11 mouse cellular contexts compared by ENCODE assay signal in the genomic region with DNA sequence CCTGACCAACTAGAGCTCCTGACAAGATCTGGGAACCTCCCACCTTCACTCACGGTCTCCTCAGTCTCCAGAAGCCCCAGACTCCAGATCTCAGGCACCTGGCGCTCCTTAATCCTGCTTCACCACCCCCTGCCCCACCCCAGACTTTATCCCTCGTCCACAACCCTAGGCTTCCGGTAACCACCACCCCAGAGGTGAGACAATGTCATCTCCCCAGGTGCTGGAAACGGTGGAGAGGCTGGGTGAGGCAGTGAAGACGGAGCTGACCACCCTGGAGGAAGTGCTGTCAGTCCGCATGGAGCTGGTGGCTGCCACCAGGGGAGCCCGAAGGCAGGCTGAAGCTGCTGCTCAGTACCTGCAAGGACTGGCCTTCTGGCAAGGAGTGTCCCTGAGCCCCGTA. TPM values are rescaled to one million over a fixed set of nuclear protein-coding genes. Genes with fewer than 3 reads are reported as not detected.
DNase-seq lines count a peak whose midpoint lies in the region; ATAC-seq and TF ChIP-seq lines count a peak whose summit lies in the region.
"Had no signal": no experiment of that assay in that cellular context is flagged by ENCODE, and none has a peak within 500 bp of the region (broad histone marks: within the 10 kb centered on the region; RNA-seq: fewer than 3 reads in every experiment).

No protein-coding gene starts in this region.

- peaks cover 9% of the 10 kb centered on the region for H3K4me1 ChIP-seq in kidney, embryonic 16.5 days (ENCODE audit: insufficient read depth, low read length)
- H3K4me1 ChIP-seq in forebrain, postnatal 0 days (ENCODE audit: insufficient read depth) = peaks cover 15% of the 10 kb centered on the region
- H3K4me1 ChIP-seq in midbrain, embryonic 16.5 days (ENCODE audit: control insufficient read depth, insufficient read depth, low read length) = peaks cover 35% of the 10 kb centered on the region

- TF ChIP-seq CTCF in forebrain, postnatal 0 days (IDR thresholded peaks at IDR 0.05; ENCODE audit: low read depth) = peak; percentile 46

- no peak overlapping the region for H3K27ac ChIP-seq in kidney, embryonic 16.5 days (ENCODE audit: low read length)
- H3K27ac ChIP-seq in forebrain, postnatal 0 days (ENCODE audit: low read depth, low read length) = peak overlapping the region; percentile 86
- H3K27ac ChIP-seq in midbrain, embryonic 16.5 days (ENCODE audit: low read length) = peak overlapping the region; percentile 90
- H3K27ac ChIP-seq: heart, embryonic 10.5 days; stomach, embryonic 15.5 days had no signal

- H3K36me3 ChIP-seq in kidney, embryonic 16.5 days (ENCODE audit: insufficient read depth, low read length) = no peaks in the 10 kb centered on the region
- peaks cover 26% of the 10 kb centered on the region for H3K36me3 ChIP-seq in forebrain, postnatal 0 days (ENCODE audit: insufficient read depth)
- H3K36me3 ChIP-seq in midbrain, embryonic 16.5 days (ENCODE audit: control insufficient read depth, insufficient read depth, low read length) = no peaks in the 10 kb centered on the region
- H3K36me3 ChIP-seq: heart, embryonic 10.5 days; stomach, embryonic 15.5 days had no signal

- ATAC-seq in kidney, embryonic 16.5 days (ENCODE audit: low FRiP score, low TSS enrichment) = no peak
- no peak for ATAC-seq in forebrain, postnatal 0 days
- no peak for ATAC-seq in midbrain, embryonic 16.5 days

- DNase-seq in kidney, adult 9 months = no peak
- peak; percentile 78 for DNase-seq in ZHBTc4 (ENCODE audit: low read depth, low spot score)
- no peak for DNase-seq in forebrain, postnatal 0 days
- no peak for DNase-seq in adrenal gland, postnatal 36 days
- no peak for DNase-seq in right cerebral cortex, adult 18-20 months
- no peak for DNase-seq in right cerebral cortex, adult 2 months (ENCODE audit: low spot score in 2 of 2)
- DNase-seq: kidney, adult 11 months had no signal

- H3K4me2 ChIP-seq in kidney, embryonic 16.5 days (replicated peaks; ENCODE audit: low read depth, low read length) = no peak overlapping the region
- H3K4me2 ChIP-seq in forebrain, postnatal 0 days (ENCODE audit: low read depth) = no peak overlapping the region
- H3K4me2 ChIP-seq in midbrain, embryonic 16.5 days (ENCODE audit: low read length) = no peak overlapping the region; the same call in 1 of the 2 replicates

- H3K9me3 ChIP-seq in kidney, embryonic 16.5 days (ENCODE audit: low read length) = no peaks in the 10 kb centered on the region
- H3K9me3 ChIP-seq in forebrain, postnatal 0 days (ENCODE audit: low read length) = no peaks in the 10 kb centered on the region
- H3K9me3 ChIP-seq in midbrain, embryonic 16.5 days (replicated peaks; ENCODE audit: control insufficient read depth, low read length, poor library complexity, severe bottlenecking) = no peaks in the 10 kb centered on the region
- H3K9me3 ChIP-seq: heart, embryonic 10.5 days; stomach, embryonic 15.5 days had no signal

- 33% methylated on average over 9 of the region's 9 CpGs for WGBS in kidney, embryonic 16.5 days
- WGBS in forebrain, postnatal 0 days = 24% methylated on average over 9 of the region's 9 CpGs
- WGBS in midbrain, embryonic 16.5 days = 25% methylated on average over 9 of the region's 9 CpGs

- H3K9ac ChIP-seq in kidney, embryonic 16.5 days (replicated peaks; ENCODE audit: low read length) = 0 out of 2 replicates have a peak overlapping the region, but pooled peaks have one; percentile 25
- H3K9ac ChIP-seq in forebrain, postnatal 0 days = 0 out of 2 replicates have a peak overlapping the region, but pooled peaks have one; percentile 14
- peak overlapping the region; percentile 15; the same call in 1 of the 2 replicates for H3K9ac ChIP-seq in midbrain, embryonic 16.5 days (ENCODE audit: low read depth, low read length)
- H3K9ac ChIP-seq: stomach, embryonic 15.5 days had no signal

- H3K4me3 ChIP-seq in kidney, embryonic 16.5 days (ENCODE audit: low read length) = no peak overlapping the region
- no peak overlapping the region for H3K4me3 ChIP-seq in forebrain, postnatal 0 days (ENCODE audit: low read depth, low read length)
- no peak overlapping the region for H3K4me3 ChIP-seq in midbrain, embryonic 16.5 days (ENCODE audit: low read depth, low read length)
- H3K4me3 ChIP-seq: heart, embryonic 10.5 days; stomach, embryonic 15.5 days had no signal

- H3K27me3 ChIP-seq in kidney, embryonic 16.5 days (ENCODE audit: insufficient read depth, low read length) = peaks cover 10% of the 10 kb centered on the region
- no peaks in the 10 kb centered on the region for H3K27me3 ChIP-seq in forebrain, postnatal 0 days (ENCODE audit: insufficient read depth, low read length)
- H3K27me3 ChIP-seq in midbrain, embryonic 16.5 days (ENCODE audit: control insufficient read depth, insufficient read depth, low read depth, low read length) = no peaks in the 10 kb centered on the region
- H3K27me3 ChIP-seq: stomach, embryonic 15.5 days had no signal

RNA-seq across cellular contexts. Expression of a gene that starts 6.1 kb away (rescaled TPM):
- polyA plus RNA-seq in kidney, embryonic 16.5 days (2015; fragmentation: Nextera tagmentation; extraction: Ambion mirVana) = 2.4 and 2.7 TPM in 2 replicates
- total RNA-seq in forebrain, postnatal 0 days (2014; rRNA removed) = 180 and 204 TPM in 2 replicates
- 90.0 and 160 TPM in 2 replicates for polyA plus RNA-seq in forebrain, postnatal 0 days (2015; fragmentation: Nextera tagmentation; extraction: Ambion mirVana)
- polyA plus RNA-seq in midbrain, embryonic 16.5 days (2015; fragmentation: Nextera tagmentation; extraction: Ambion mirVana) = 122 and 158 TPM in 2 replicates
- 1 to 10 TPM; 1.9 to 3.5 TPM for total RNA-seq in adrenal gland, postnatal 36 days (2021)

RNA-seq across cellular contexts. Expression of a gene that starts 11.5 kb away (rescaled TPM):
- 59.7 and 74.2 TPM in 2 replicates for polyA plus RNA-seq in kidney, embryonic 16.5 days (2015; fragmentation: Nextera tagmentation; extraction: Ambion mirVana)
- total RNA-seq in forebrain, postnatal 0 days (2014; rRNA removed) = 124 and 174 TPM in 2 replicates
- polyA plus RNA-seq in forebrain, postnatal 0 days (2015; fragmentation: Nextera tagmentation; extraction: Ambion mirVana) = 20.5 and 35.8 TPM in 2 replicates
- 81.8 and 83.3 TPM in 2 replicates for polyA plus RNA-seq in midbrain, embryonic 16.5 days (2015; fragmentation: Nextera tagmentation; extraction: Ambion mirVana)
- total RNA-seq in adrenal gland, postnatal 36 days (2021) = 10 to 100 TPM; 70.0 to 88.7 TPM

RNA-seq across cellular contexts. Expression of a gene that starts 24.9 kb away (rescaled TPM):
- polyA plus RNA-seq in kidney, embryonic 16.5 days (2015; fragmentation: Nextera tagmentation; extraction: Ambion mirVana) = 3.6 and 4.3 TPM in 2 replicates
- total RNA-seq in forebrain, postnatal 0 days (2014; rRNA removed) = 5.1 and 5.5 TPM in 2 replicates
- polyA plus RNA-seq in forebrain, postnatal 0 days (2015; fragmentation: Nextera tagmentation; extraction: Ambion mirVana) = 4.4 and 4.8 TPM in 2 replicates
- 4.9 and 5.3 TPM in 2 replicates for polyA plus RNA-seq in midbrain, embryonic 16.5 days (2015; fragmentation: Nextera tagmentation; extraction: Ambion mirVana)
- 10 to 100 TPM; 11.4 to 17.6 TPM for total RNA-seq in adrenal gland, postnatal 36 days (2021)

RNA-seq across cellular contexts. Expression of a gene that starts 39.4 kb away (rescaled TPM):
- polyA plus RNA-seq in kidney, embryonic 16.5 days (2015; fragmentation: Nextera tagmentation; extraction: Ambion mirVana) = 36.5 and 43.2 TPM in 2 replicates
- 3.5 and 4.0 TPM in 2 replicates for total RNA-seq in forebrain, postnatal 0 days (2014; rRNA removed)
- 6.7 and 6.9 TPM in 2 replicates for polyA plus RNA-seq in forebrain, postnatal 0 days (2015; fragmentation: Nextera tagmentation; extraction: Ambion mirVana)
- polyA plus RNA-seq in midbrain, embryonic 16.5 days (2015; fragmentation: Nextera tagmentation; extraction: Ambion mirVana) = 4.7 and 5.1 TPM in 2 replicates
- 10 to 100 TPM; 35.5 to 48.5 TPM for total RNA-seq in adrenal gland, postnatal 36 days (2021)

Comparison
In these comparisons a context has a peak if more than half of its experiments do, and no peak if none do; other contexts are left out.
1. RNA of a gene that starts 6.1 kb away (polyA plus RNA-seq): 90.0 to 160 TPM in forebrain, postnatal 0 days and 122 to 158 TPM in midbrain, embryonic 16.5 days; 2.4 to 2.7 TPM in kidney, embryonic 16.5 days; every median in the first group is over 10 times any median in the second.
2. Peak in every context shown above with its lines, with median percentiles within 50 percentile points of each other: H3K9ac ChIP-seq.